Mouse (Mus musculus): ENCODE measurements around the gene Spata31d1a. TPM values are rescaled to one million over a fixed set of nuclear protein-coding genes. Genes with fewer than 3 reads are reported as not detected.
A peak's percentile ranks its signal among the peaks of the same experiment; 100 is the strongest.

The Spata31d1a gene
- polyA plus RNA-seq, 1 experiment from 2014 or later: 0.12 TPM

DNA sequence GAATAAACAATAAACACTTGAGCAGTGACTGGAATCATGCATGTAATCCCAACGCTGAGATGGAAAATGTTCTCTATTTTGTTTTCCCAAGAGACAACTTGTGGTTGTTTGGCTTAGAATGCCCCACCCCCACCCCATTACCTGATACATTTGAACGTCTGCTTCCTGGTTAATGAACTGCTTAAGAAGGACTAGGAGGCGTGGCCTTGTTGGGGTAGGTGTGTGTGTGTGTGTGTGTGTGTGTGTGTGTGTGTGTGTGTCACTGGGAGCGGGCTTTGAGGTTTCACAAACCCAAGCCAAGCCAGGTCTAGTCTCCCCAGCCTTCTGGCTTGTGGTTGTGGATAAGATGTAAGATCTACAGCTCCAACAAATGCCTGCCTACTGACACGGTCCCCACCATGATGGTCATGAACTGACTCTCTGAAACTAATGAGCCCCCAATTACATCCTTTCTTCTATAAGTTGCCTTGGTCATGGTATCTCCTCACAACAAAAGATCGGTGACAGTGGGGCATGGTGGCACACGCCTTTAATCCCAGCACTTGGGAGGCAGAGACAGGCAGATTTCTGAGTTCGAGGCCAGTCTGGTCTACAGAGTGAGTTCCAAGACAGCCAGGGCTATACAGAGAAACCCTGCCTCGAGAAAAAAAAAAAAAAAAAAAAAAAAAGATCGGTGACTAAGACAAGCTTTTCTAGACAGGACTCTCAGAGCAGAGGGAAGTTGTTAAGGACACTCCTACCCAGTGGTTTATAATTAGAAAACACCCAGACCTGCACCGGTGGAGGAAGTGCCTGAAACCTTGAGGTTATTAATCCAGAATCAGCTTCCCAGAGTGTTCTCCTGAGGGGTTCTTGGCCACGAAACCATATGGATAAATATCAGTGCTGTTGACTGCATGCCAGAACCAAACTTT, 33.6 kb downstream of the Spata31d1a start:
- H3K4me1 ChIP-seq (ENCODE audit: control insufficient read depth, low read depth, low read length): peaks cover 41% of the 10 kb centered on the region
- ATAC-seq (ENCODE audit: low read depth): no peak
- no peaks in the 10 kb centered on the region for H3K36me3 ChIP-seq (ENCODE audit: control insufficient read depth, insufficient read depth)
- 52% methylated on average over 12 of the region's 12 CpGs for WGBS (ENCODE audit: insufficient replicate concordance)
- no peak overlapping the region for H3K27ac ChIP-seq (ENCODE audit: low read length)
- H3K9ac ChIP-seq (ENCODE audit: low read depth, low read length): no peak overlapping the region
- H3K4me2 ChIP-seq (ENCODE audit: low read depth, low read length): no peak overlapping the region
- no peaks in the 10 kb centered on the region for H3K9me3 ChIP-seq (replicated peaks; ENCODE audit: control insufficient read depth, low read length)
- no peak overlapping the region; the same call in 1 of the 2 replicates for H3K4me3 ChIP-seq (ENCODE audit: low read depth, low read length)
- no peaks in the 10 kb centered on the region for H3K27me3 ChIP-seq (ENCODE audit: control insufficient read depth, insufficient read depth, low read depth, low read length)

DNA sequence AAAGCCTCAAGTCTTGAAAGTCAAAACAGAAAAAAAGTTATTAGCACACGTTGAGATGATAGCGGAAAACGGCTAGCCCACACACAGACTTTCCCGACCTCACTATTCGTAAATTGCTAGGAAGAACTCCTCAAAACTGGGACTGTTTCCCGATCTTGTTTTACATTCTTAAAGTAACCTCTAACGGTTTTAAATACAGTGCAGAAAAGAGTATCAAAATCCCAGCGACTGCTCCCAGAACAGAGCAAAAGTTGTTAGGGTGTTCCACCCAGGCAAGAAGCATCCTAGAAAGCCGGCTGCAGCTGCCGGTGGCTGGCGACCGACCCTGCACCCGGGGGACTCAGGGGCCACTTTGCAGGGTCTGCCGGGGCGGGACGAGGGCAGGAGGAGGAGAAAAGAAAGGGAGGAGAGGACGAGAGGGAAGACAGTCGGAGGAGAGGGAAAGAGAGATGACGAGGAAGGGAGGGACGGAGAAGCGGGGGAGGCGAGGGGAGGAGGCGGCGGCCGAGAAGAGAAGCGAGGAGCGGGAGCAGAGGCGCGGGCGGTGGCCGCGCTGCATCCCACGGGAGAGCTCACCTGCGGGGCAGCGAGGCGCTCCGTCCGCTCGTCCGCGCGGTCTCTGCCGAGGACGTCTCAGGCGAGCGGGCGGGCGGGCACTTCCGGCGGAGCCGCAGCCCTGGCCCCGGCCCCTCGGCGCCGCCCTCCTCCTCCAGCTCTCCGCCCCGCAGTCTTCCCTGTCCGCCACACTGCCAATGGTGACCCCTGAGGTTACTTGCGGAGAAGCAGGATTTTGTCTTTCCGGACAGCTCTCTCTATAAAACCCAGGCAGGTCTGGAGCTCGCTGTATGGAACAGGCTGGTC, 34.7 kb downstream of the Spata31d1a start, which contains the start of gene Golm1:
Gene Golm1 (minus strand): TSS at position 661 of the 861 bp plus-strand sequence.
- H3K4me3 ChIP-seq (ENCODE audit: low read depth, low read length): peak within 1 kb of the TSS; percentile 79
- H3K9me3 ChIP-seq (replicated peaks; ENCODE audit: control insufficient read depth, low read length): no peaks in the 10 kb centered on the region
- peak within 1 kb of the TSS; percentile 75 for H3K4me2 ChIP-seq (ENCODE audit: low read depth, low read length)
- 1% methylated on average over 39 of the region's 61 CpGs for WGBS (ENCODE audit: insufficient replicate concordance)
- H3K9ac ChIP-seq (ENCODE audit: low read depth, low read length): peak within 1 kb of the TSS; percentile 92
- H3K4me1 ChIP-seq (ENCODE audit: control insufficient read depth, low read depth, low read length): peaks cover 41% of the 10 kb centered on the region
- ATAC-seq (ENCODE audit: low read depth): peak; percentile 91
- H3K36me3 ChIP-seq (ENCODE audit: control insufficient read depth, insufficient read depth): no peaks in the 10 kb centered on the region
- H3K27ac ChIP-seq (ENCODE audit: low read length): peak within 1 kb of the TSS; percentile 87
- no peaks in the 10 kb centered on the region for H3K27me3 ChIP-seq (ENCODE audit: control insufficient read depth, insufficient read depth, low read depth, low read length)

DNA sequence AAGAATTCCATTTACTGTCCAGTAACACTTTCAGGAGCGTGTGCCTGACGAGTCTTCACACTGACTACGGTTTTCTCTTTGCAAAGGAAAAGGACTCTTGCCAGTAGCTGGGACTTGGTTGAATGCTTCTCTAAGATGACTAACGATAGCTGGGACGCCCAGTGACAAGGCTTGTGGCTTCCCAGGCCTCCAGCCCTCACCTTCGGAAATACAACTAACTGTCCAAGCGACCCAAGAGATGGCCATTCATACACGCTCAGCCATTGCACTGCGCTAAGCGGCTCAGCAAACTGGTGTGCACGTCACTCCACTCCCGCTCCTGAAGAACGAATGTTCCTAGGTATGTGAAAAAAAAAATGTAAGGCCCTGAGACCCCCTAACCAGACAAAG, 35.4 kb downstream of the Spata31d1a start:
- Histone ChIP-seq H3K4me2 (ENCODE audit: low read depth, low read length) (peak overlapping the region; percentile 75), H3K9ac (ENCODE audit: low read depth, low read length) (peak overlapping the region; percentile 92), H3K4me3 (ENCODE audit: low read depth, low read length) (peak overlapping the region; percentile 79), H3K36me3 (ENCODE audit: control insufficient read depth, insufficient read depth) (no peaks in the 10 kb centered on the region), H3K27me3 (ENCODE audit: control insufficient read depth, insufficient read depth, low read depth, low read length) (no peaks in the 10 kb centered on the region), H3K9me3 (replicated peaks; ENCODE audit: control insufficient read depth, low read length) (no peaks in the 10 kb centered on the region), H3K27ac (ENCODE audit: low read length) (peak overlapping the region; percentile 87), H3K4me1 (ENCODE audit: control insufficient read depth, low read depth, low read length) (peaks cover 39% of the 10 kb centered on the region)
- WGBS (ENCODE audit: insufficient replicate concordance): under 1% methylated on average over 13 of the region's 13 CpGs
- ATAC-seq (ENCODE audit: low read depth): no peak

DNA sequence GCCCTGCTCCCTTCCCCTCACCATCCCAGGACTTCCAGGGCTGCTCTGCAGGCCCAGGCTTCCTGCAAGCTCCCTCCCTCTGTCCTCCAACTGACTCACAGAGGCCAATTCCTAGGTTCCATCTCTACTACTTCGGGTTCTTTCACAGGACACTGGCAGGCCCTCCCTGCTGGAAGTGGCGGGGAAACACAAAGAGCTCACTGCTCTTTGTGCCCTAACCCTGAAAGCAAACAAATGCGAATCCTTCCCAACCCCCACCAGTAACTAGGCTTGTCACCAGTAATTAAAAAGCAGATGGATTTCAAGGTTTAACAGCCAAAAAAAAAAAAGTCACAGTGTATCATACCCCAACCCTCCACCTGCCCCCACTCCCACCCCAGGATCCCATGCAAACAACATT, 35.9 kb downstream of the Spata31d1a start:
- Histone ChIP-seq H3K4me2 (ENCODE audit: low read depth, low read length) (peak overlapping the region; percentile 75), H3K27ac (ENCODE audit: low read length) (peak overlapping the region; percentile 1; the same call in 1 of the 2 replicates), H3K4me3 (ENCODE audit: low read depth, low read length) (peak overlapping the region; percentile 79), H3K9me3 (replicated peaks; ENCODE audit: control insufficient read depth, low read length) (no peaks in the 10 kb centered on the region), H3K4me1 (ENCODE audit: control insufficient read depth, low read depth, low read length) (peaks cover 39% of the 10 kb centered on the region), H3K9ac (ENCODE audit: low read depth, low read length) (peak overlapping the region; percentile 92), H3K36me3 (ENCODE audit: control insufficient read depth, insufficient read depth) (no peaks in the 10 kb centered on the region), H3K27me3 (ENCODE audit: control insufficient read depth, insufficient read depth, low read depth, low read length) (no peaks in the 10 kb centered on the region)
- 11% methylated on average over 3 of the region's 3 CpGs for WGBS (ENCODE audit: insufficient replicate concordance)
- ATAC-seq (ENCODE audit: low read depth): no peak

DNA sequence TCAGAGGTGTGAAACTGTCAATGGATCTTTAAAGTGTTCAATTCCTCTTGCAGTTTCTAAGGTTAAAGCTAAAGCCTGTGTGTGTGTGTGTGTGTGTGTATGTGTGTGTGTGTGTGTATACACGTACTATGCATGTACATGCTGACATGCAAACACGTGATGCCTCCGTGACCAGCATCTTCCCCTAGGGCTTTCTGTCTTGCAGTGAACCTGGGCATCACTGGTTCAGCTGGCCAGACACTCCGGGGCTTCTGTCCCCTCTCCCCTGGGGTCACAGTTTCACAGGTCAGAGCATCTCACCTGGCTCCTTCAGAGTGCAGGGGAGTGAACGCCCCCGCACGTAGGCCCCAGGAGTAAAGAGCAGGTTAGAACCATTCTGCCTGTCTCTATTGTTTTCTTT, 36.5 kb downstream of the Spata31d1a start:
- ATAC-seq (ENCODE audit: low read depth): no peak
- Histone ChIP-seq H3K27me3 (ENCODE audit: control insufficient read depth, insufficient read depth, low read depth, low read length) (no peaks in the 10 kb centered on the region), H3K36me3 (ENCODE audit: control insufficient read depth, insufficient read depth) (no peaks in the 10 kb centered on the region), H3K4me3 (ENCODE audit: low read depth, low read length) (peak overlapping the region; percentile 33), H3K4me2 (ENCODE audit: low read depth, low read length) (peak overlapping the region; percentile 75), H3K27ac (ENCODE audit: low read length) (no peak overlapping the region), H3K9ac (ENCODE audit: low read depth, low read length) (peak overlapping the region; percentile 44), H3K4me1 (ENCODE audit: control insufficient read depth, low read depth, low read length) (peaks cover 45% of the 10 kb centered on the region), H3K9me3 (replicated peaks; ENCODE audit: control insufficient read depth, low read length) (no peaks in the 10 kb centered on the region)
- WGBS (ENCODE audit: insufficient replicate concordance): 77% methylated on average over 7 of the region's 7 CpGs

DNA sequence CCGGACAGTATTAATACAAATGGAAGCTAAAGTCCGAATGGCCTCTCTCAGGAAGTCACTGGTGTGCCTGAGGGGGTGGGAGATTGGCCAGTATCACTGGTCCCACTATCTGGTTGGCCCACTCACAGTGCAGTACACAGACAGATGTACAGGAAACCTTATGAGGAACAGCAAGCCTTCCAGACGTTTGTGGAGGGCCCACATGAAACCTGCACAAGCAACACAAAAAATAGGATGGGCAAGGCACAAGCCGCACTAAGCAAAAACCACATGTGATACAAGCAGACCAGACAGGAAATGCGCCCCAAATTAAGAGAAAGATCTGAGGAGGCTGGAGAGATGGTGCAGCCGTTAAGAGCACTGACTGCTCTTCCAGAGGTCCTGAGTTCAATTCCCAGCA, 37.9 kb downstream of the Spata31d1a start:
- H3K9ac ChIP-seq (ENCODE audit: low read depth, low read length): peak overlapping the region; percentile 43; the same call in 1 of the 2 replicates
- no peaks in the 10 kb centered on the region for H3K36me3 ChIP-seq (ENCODE audit: control insufficient read depth, insufficient read depth)
- 0 out of 2 replicates have a peak overlapping the region, but pooled peaks have one; percentile 2 for H3K4me3 ChIP-seq (ENCODE audit: low read depth, low read length)
- ATAC-seq (ENCODE audit: low read depth): no peak
- H3K4me1 ChIP-seq (ENCODE audit: control insufficient read depth, low read depth, low read length): peaks cover 55% of the 10 kb centered on the region
- peak overlapping the region; percentile 9 for H3K27ac ChIP-seq (ENCODE audit: low read length)
- WGBS (ENCODE audit: insufficient replicate concordance): 19% methylated on average over 6 of the region's 6 CpGs
- H3K4me2 ChIP-seq (ENCODE audit: low read depth, low read length): peak overlapping the region; percentile 25
- H3K9me3 ChIP-seq (replicated peaks; ENCODE audit: control insufficient read depth, low read length): no peaks in the 10 kb centered on the region
- H3K27me3 ChIP-seq (ENCODE audit: control insufficient read depth, insufficient read depth, low read depth, low read length): no peaks in the 10 kb centered on the region

DNA sequence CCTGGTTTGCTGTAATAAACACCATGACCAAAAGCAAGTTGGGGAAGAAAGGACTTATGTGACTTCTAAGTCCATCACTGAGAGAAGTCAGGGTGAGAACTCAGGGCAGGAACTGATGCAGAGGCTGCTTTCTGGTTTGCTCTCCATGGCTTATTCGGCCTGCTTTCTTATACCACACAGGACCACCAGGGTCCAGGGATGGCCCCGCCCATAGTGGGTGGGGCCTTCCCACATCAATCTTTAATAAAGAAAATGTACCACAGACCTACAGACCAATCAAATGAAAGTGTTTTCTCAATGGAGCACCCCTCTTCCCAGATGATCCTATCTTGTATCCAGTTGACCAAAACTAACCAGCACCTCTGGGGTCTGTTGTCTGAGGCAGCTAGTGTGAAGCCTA, 38.6 kb downstream of the Spata31d1a start:
- Histone ChIP-seq H3K4me1 (ENCODE audit: control insufficient read depth, low read depth, low read length) (peaks cover 55% of the 10 kb centered on the region), H3K9ac (ENCODE audit: low read depth, low read length) (no peak overlapping the region), H3K9me3 (replicated peaks; ENCODE audit: control insufficient read depth, low read length) (no peaks in the 10 kb centered on the region), H3K27me3 (ENCODE audit: control insufficient read depth, insufficient read depth, low read depth, low read length) (no peaks in the 10 kb centered on the region), H3K27ac (ENCODE audit: low read length) (no peak overlapping the region), H3K36me3 (ENCODE audit: control insufficient read depth, insufficient read depth) (peaks cover under 1% of the 10 kb centered on the region; the same call in 1 of the 2 replicates), H3K4me3 (ENCODE audit: low read depth, low read length) (no peak overlapping the region), H3K4me2 (ENCODE audit: low read depth, low read length) (no peak overlapping the region)
- WGBS (ENCODE audit: insufficient replicate concordance): 38% methylated on average over 2 of the region's 2 CpGs
- ATAC-seq (ENCODE audit: low read depth): no peak

DNA sequence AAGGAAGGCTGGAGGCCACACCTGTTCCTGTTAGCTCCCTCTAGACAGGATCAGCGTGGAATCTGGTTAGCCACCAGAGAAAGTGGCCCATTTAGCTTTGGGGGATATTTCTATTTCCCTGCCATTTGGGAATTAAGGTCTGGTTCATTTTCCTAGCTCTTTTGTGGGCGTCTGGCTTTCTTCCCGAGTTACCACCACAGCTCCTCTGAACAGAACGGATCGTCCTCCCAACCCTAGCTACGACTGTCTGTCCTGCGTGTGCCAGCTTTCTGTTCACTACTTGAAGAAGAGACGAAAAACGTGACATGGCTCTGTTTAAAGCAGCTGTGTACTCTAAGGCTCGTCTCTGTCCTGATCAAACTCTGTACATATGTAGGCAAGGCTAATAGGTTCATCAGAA, 40.2 kb downstream of the Spata31d1a start:
- 87% methylated on average over 10 of the region's 10 CpGs for WGBS (ENCODE audit: insufficient replicate concordance)
- H3K9me3 ChIP-seq (replicated peaks; ENCODE audit: control insufficient read depth, low read length): no peaks in the 10 kb centered on the region
- no peak overlapping the region for H3K9ac ChIP-seq (ENCODE audit: low read depth, low read length)
- peaks cover 47% of the 10 kb centered on the region for H3K4me1 ChIP-seq (ENCODE audit: control insufficient read depth, low read depth, low read length)
- ATAC-seq (ENCODE audit: low read depth): no peak
- no peak overlapping the region for H3K4me3 ChIP-seq (ENCODE audit: low read depth, low read length)
- peak overlapping the region; percentile 95 for H3K27ac ChIP-seq (ENCODE audit: low read length)
- H3K4me2 ChIP-seq (ENCODE audit: low read depth, low read length): no peak overlapping the region
- H3K36me3 ChIP-seq (ENCODE audit: control insufficient read depth, insufficient read depth): peaks cover 11% of the 10 kb centered on the region
- H3K27me3 ChIP-seq (ENCODE audit: control insufficient read depth, insufficient read depth, low read depth, low read length): no peaks in the 10 kb centered on the region
